Mouse (Mus musculus) large intestine, adult 2 months (tissue): ENCODE results near the gene Mrps11. TPM values are rescaled to one million over a fixed set of nuclear protein-coding genes. Genes with fewer than 3 reads are reported as not detected.

Experiments
- polyA plus RNA-seq: library from polyadenylated mRNA; depleted of rRNA; stranded (reverse); fragments of >200 nt; gene quantifications from 2 replicates; pipeline ENCODE4 v1.2.3, GENCODE M21; 2012; rRNA removed

Mrps11 gene
- polyA plus RNA-seq, 1 experiment: 43.5 TPM

Other genes with a start within 250 kb of the Mrps11 start
- gene Ntrk3, start 45.1 kb upstream of the Mrps11 start, polyA plus RNA-seq: 1.0 and 1.5 TPM in 2 replicates
- gene Mrpl46, start 412 bp downstream of the Mrps11 start, polyA plus RNA-seq: 23.9 and 26.1 TPM in 2 replicates
- 11.9 and 12.9 TPM in 2 replicates for gene Det1, start 64.1 kb downstream of the Mrps11 start, polyA plus RNA-seq
- 12.6 and 16.1 TPM in 2 replicates for gene Aen, start 112.7 kb downstream of the Mrps11 start, polyA plus RNA-seq
- gene Isg20, start 130.3 kb downstream of the Mrps11 start, polyA plus RNA-seq: 12.8 and 18.8 TPM in 2 replicates